Mouse (Mus musculus) heart, postnatal 36 days (tissue): Measurements from ENCODE around the gene Sfn. TPM values are rescaled to one million over a fixed set of nuclear protein-coding genes. Genes with fewer than 3 reads are reported as not detected.
A peak's percentile ranks its signal among the peaks of the same experiment; 100 is the strongest.

Experiments used
- DNase-seq, 2 experiments: peaks; one replicate each; pipeline ENCODE4 v3.0.0; 2021 to 2022
- intact Hi-C: fragments of 180-260 bp; cut with DNase I; formaldehyde crosslinking; loops from one replicate; pipeline ENCODE4 v1.15.1; 2025
- total RNA-seq, 2 experiments: library from RNA; stranded (reverse); gene quantifications; 2 replicates each; pipeline ENCODE4 v1.2.3; 2021

Sfn gene
- total RNA-seq, 2 experiments from 2014 or later, result 1.1 to 1.5 TPM

DNA sequence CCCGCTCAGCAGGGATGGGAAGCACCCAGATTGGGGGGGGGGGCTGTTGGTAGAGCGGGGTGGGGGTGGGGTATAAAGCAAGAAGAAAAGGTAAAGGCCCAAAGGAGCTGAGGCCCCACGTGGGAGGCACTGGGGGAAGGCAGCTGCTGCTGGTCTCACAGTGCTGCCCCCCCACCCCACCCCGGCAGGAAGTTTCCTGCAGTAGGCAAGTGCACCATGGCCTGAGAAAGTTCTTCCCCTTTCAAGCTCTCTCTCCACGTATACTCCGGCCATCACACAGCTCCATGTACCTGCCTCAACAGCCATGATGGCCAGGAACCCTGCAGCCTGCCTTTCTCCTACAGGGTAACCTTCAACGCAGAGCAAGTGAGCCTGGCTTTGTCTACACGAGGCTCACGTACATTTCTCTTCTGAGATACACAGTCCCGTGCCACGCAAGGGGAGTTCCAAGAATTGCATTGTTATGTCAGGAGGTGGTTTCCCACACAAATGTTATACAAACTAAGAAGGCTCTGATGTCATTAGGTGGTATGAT lies 20.3 kb upstream of the Sfn start:
- intact Hi-C loops, result no loop called here
- DNase-seq, result no peak

GRCm38 (mm10) chr4:133620668-133621067 lies 18.7 kb upstream of the Sfn start:
- DNase-seq, result no peak
- intact Hi-C loops, result no loop called here

DNA sequence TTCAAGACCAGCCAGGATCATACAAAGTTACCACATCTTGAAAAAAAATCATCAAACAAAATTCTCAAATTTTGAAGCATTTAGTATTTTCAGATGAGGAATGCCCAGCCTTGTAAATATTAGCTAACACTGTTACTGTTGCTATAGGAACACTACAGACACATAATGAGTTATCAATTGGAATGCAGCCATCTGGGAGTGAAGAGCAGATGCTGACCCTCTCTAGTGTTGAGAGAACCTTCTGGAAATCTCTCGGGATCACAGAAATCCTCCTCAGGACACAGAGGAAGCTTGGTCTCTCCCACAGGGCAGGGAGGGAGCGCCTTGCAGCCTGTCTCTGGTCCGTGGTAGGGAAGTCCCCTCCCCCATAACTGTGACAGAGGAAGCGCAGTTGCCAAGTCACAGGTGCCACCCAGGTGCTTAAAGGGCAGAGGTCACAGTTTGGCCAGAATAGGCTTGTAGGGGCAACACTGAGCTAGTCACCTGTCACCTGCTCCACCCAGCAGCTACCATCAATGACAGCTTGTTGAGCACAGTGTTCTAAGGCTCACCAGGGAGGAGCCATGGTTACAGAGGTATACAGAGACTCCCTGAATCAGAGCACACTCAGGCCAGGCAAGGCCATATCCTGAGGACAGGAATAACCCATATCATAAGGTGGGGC lies 17.6 kb upstream of the Sfn start:
- no peak for DNase-seq
- intact Hi-C loops, result no loop called here

- DNase-seq, result no peak
- intact Hi-C loops, result no loop called here
These were observed 16.0 kb upstream of the Sfn start for GRCm38 (mm10) chr4:133617936-133618335.

- no peak for DNase-seq
- intact Hi-C loops, result loop anchor here (2.0 kb wide), 1 partner anchor 15 kb away; no protein-coding TSS in a partner anchor
These were observed 13.4 kb upstream of the Sfn start for GRCm38 (mm10) chr4:133615416-133615815.

- intact Hi-C loops, result loop anchor here (2.0 to 5.0 kb wide), 2 partner anchors 16 to 38 kb away; partner anchors contain the start of gene Zdhhc18
- peak in 1 of 2 experiments; percentile 20 for DNase-seq
These were observed 12.3 kb upstream of the Sfn start for GRCm38 (mm10) chr4:133614274-133614761.

DNA sequence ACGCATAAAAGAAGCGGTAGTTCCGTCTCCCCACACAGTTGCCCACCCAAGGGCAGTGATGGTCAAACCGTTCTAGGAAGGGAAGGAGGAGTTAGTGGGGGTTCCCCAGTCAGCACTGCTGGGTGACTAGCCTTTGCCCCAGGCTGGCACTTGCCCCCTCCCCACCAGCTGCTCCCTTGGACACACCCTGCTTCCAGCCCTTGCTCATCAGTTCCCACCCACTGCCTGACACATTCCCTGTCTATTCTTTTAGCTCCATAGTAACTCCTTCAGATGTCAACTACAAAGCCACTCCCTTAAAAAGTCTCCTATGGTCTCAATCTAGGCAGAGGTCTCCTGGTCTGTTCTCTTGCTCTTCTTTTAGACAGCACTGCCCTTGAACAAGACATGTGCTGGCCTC lies 11.9 kb upstream of the Sfn start:
- intact Hi-C loops, result loop anchor here (2.0 to 5.0 kb wide), 2 partner anchors 17 to 38 kb away; partner anchors contain the start of gene Zdhhc18
- no peak for DNase-seq

- intact Hi-C loops, result loop anchor here (5.0 kb wide), 1 partner anchor 39 kb away; the partner anchor contains the start of gene Zdhhc18
- DNase-seq, result no peak
These were observed 11.1 kb upstream of the Sfn start for GRCm38 (mm10) chr4:133613026-133613425.

DNA sequence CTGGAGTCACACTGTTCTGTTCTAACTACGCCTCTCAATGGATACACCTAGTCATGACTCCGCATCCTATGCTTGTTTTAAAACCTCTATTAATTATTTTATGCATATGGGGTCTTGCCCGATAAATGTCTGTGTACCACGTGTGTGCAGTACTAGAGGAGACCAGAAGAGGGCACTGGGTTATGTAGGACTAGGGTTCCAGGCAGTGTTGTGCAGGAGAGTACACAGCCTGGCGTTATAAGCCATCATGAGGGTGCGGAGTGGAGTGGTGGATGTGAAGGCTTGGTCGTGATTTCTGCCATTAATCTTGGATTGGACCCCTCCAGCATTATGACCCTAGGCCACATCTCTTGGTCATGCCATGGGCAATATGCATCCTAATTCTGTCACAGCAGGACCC lies 10.4 kb upstream of the Sfn start:
- no peak for DNase-seq
- intact Hi-C loops, result loop anchor here (5.0 kb wide), 1 partner anchor 40 kb away; the partner anchor contains the start of gene Zdhhc18

- intact Hi-C loops, result loop anchor here (5.0 kb wide), 1 partner anchor 40 kb away; the partner anchor contains the start of gene Zdhhc18
- no peak for DNase-seq
These were observed 9.8 kb upstream of the Sfn start for GRCm38 (mm10) chr4:133611815-133612214.

DNA sequence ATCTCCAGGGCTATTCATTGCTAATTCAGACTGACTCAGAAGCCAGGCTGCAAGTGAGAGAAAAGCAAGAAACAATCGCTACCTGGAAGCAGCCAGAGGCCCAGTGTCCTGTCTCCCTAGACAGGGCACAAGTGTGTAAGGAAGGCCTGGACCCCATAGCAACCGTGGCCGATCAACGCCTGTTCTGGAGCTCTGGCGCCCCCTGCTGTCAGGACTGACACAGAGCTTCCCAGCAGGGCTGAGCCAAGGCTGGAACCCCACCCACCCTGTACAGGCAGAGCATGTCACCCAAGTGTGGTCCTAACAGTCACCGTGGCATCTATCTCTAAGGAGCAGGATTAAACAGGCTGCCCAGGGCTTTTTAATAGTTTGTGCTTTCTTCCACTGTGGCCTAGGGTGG lies 7.8 kb upstream of the Sfn start:
- intact Hi-C loops, result loop anchor here (1.0 to 5.0 kb wide), 3 partner anchors 17 to 43 kb away; partner anchors contain the start of gene Zdhhc18
- DNase-seq, result peak; percentile 85 to 88

DNA sequence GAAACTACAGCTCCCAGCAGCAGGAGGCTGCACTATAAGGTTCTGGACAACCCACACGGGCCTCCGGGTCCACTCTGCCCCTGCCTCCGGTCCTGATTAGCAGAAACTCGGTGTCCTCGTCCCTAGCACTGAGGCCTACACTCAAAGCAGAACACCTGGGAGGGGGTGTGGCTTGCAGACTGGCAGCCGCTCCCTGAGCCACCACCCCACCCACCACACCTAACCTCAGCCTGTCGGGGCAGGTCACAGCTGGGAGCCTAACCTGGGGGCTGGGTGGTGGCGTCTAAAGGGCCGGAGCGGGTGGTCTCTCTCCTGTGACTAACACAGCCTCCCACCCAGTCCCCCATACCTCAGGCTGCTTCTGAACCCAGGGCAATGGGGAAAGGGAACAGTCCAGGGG lies 5.3 kb upstream of the Sfn start:
- intact Hi-C loops, result no loop called here
- no peak for DNase-seq

DNA sequence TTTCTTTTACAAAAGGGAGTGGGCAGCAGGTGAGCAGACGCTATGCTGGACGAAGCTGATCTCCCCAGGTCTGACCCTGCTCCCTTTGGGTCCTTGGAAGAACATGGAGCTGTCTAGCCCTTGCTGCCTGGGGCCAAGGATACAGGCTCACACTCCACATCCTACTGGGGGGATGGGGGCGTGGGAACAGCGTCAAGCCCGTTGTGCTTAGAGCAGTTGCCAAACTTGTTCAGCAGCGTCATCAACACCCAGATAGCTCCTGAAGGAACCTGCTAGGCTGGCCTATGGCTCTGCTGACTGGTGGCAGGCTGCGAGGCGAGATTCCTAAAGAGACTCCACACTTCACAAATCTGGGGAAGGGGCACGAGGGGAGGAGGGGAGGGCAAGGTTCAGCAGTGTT lies 3.4 kb upstream of the Sfn start:
- DNase-seq, result no peak
- intact Hi-C loops, result no loop called here

- no peak for DNase-seq
These were observed 2.9 kb upstream of the Sfn start for GRCm38 (mm10) chr4:133604856-133605255.

GRCm38 (mm10) chr4:133604175-133604574 lies 2.2 kb upstream of the Sfn start:
- intact Hi-C loops, result no loop called here
- no peak for DNase-seq

More at GRCm38 (mm10) chr4:133604856-133605255, 2.9 kb upstream of the Sfn start:
- intact Hi-C loops, result no loop called here

DNA sequence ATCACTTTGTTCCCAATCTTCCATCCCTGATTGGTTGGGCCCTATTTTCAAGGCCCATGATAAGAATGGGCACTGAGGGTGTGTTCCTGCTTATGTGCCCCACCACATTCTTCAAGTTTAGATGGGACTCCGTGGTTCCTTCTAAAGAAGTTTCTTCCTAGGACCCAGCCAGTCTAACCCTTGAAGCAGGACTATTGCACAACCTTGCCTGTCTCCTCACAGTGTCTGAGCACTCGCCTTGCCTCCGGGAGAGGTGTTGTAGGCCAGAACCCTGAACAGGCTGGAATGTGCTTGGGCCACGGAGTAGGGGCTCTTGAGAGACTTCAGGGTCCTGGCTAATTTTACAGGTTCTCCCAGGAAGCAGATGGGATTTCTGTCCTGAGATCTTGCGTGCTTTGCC lies 1.1 kb upstream of the Sfn start:
- DNase-seq, result no peak
- intact Hi-C loops, result no loop called here

GRCm38 (mm10) chr4:133600306-133600705 lies 1.7 kb downstream of the Sfn start:
- intact Hi-C loops, result no loop called here
- no peak for DNase-seq

GRCm38 (mm10) chr4:133599571-133600073 lies 2.3 kb downstream of the Sfn start:
- peak; percentile 87 to 90 for DNase-seq
- intact Hi-C loops, result no loop called here

DNA sequence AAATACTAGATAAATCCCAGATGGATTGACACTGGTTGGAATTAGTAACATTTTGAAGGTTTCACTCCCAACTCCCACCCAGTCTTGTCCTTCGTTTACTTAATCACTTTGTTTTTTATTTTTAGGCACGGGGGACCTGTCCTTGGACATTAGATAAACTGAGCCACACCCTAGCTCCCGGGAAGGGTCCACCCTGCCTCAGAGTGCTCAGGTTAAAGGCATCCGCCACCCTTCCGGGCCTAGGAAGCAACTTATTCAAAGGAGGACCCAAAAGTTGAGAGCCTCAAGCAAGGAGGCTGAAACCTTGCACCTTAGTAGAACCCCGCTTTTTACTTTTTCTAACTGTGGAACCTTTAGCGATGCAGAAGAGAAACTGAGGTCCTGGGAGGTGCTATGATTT lies 2.9 kb downstream of the Sfn start:
- DNase-seq, result no peak
- intact Hi-C loops, result no loop called here

- intact Hi-C loops, result no loop called here
These were observed 3.4 kb downstream of the Sfn start for GRCm38 (mm10) chr4:133598616-133599015.

DNA sequence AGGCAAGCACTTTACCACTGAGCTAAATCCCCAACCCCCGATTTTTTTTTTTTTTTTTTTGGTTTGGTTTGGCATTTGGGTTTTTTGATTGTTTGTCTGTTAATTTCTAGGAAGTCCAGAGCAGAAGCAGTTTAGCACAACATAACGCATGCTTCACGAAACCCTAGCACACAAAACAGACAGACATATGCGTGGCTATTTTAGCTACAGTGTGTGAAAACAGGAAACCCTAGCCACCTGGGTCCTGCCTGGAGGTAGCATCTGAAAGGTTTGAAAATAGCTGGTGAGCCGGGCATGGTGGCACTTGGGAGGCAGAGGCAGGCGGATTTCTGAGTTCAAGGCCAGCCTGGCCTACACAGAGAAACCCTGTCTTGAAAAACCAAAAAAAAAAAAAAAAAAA lies 5.9 kb downstream of the Sfn start:
- intact Hi-C loops, result no loop called here
- no peak for DNase-seq

More at GRCm38 (mm10) chr4:133598616-133599015, 3.4 kb downstream of the Sfn start:
- DNase-seq, result no peak

- intact Hi-C loops, result no loop called here
- DNase-seq, result no peak
These were observed 6.4 kb downstream of the Sfn start for GRCm38 (mm10) chr4:133595538-133595937.
